Mouse (Mus musculus): ENCODE results near the gene Bbs9.

- TF ChIP-seq CTCF (IDR thresholded peaks at IDR 0.05; ENCODE audit: control insufficient read depth, insufficient read depth, low read length) (peak; percentile 20; the same call in 1 of the 2 replicates), POLR2A (IDR thresholded peaks at IDR 0.05; ENCODE audit: borderline replicate concordance, control insufficient read depth, low read depth, low read length) (no peak)
Observed at GRCm38 (mm10) chr9:22495133-22495532, 19.6 kb downstream of the Bbs9 start.
